Mouse (Mus musculus) lung, postnatal 0 days (tissue): ENCODE results near the gene Ppp2r1b. TPM values are rescaled to one million over a fixed set of nuclear protein-coding genes. Genes with fewer than 3 reads are reported as not detected.

Source experiments
- ATAC-seq: fragments of 200-750 bp; cut with Nextera tagmentation; 2 replicates; pipeline ENCODE4 v1.8.0; 2017; ENCODE audit warnings: moderate library complexity
- DNase-seq: peaks from one replicate; pipeline ENCODE4 v3.0.0-alpha.2; 2016; ENCODE audit warnings: low spot score
- H3K27ac ChIP-seq: fragments of 300-500 bp; sonication (generic); 2 replicates; pipeline ENCODE4 v1.5.1; 2014; ENCODE audit warnings: antibody characterized with exemption, mild to moderate bottlenecking, low read length, mixed read lengths
- H3K27me3 ChIP-seq: fragments of 300-500 bp; sonication (generic); replicated peaks from 2 replicates; pipeline ENCODE4 v1.6.1; 2014; ENCODE audit warnings: low read length, mixed read lengths; ENCODE audit not compliant: insufficient read depth
- H3K36me3 ChIP-seq: fragments of 300-500 bp; sonication (generic); 2 replicates; pipeline ENCODE4 v1.6.1; 2014; ENCODE audit warnings: low read length, mixed read lengths; ENCODE audit not compliant: insufficient read depth
- H3K4me1 ChIP-seq: fragments of 300-500 bp; sonication (generic); 2 replicates; pipeline ENCODE4 v1.6.1; 2014; ENCODE audit warnings: antibody characterized with exemption, low read depth, low read length, mixed read lengths; ENCODE audit not compliant: insufficient read depth
- H3K4me2 ChIP-seq: fragments of 300-500 bp; sonication (generic); replicated peaks from 2 replicates; pipeline ENCODE4 v1.6.1; 2014; ENCODE audit warnings: low read depth, mild to moderate bottlenecking, low read length, moderate library complexity, mixed read lengths
- H3K4me3 ChIP-seq: fragments of 300-500 bp; sonication (generic); 2 replicates; pipeline ENCODE4 v1.5.1; 2014; ENCODE audit warnings: low read depth, low read length
- H3K9ac ChIP-seq: fragments of 300-500 bp; sonication (generic); replicated peaks from 2 replicates; pipeline ENCODE4 v1.6.1; 2014; ENCODE audit warnings: low read depth, mild to moderate bottlenecking
- H3K9me3 ChIP-seq: fragments of 300-500 bp; sonication (generic); 2 replicates; pipeline ENCODE4 v1.6.1; 2016; ENCODE audit warnings: low read length, mixed read lengths
- CTCF ChIP-seq: IDR thresholded peaks from 2 replicates; pipeline ENCODE4 v1.5.1; 2016; ENCODE audit warnings: antibody characterized with exemption, mild to moderate bottlenecking
- EP300 ChIP-seq: IDR thresholded peaks from 2 replicates; pipeline ENCODE4 v1.6.1; 2016; ENCODE audit warnings: antibody characterized with exemption, mild to moderate bottlenecking, control low read depth
- WGBS: fragments of 180-500 bp; shearing (Covaris S2); extraction: QIAGEN DNeasy Blood & Tissue Kit; methylation state at CpG from one replicate; pipeline ENCODE4 v1.1.7; 2014; 5-methylcytosine and 5-hydroxymethylcytosine counted together
- polyA plus RNA-seq: library from polyadenylated mRNA; unstranded; fragments of >200 nt; fragmentation: Nextera tagmentation; extraction: Ambion mirVana; gene quantifications from 2 replicates; pipeline ENCODE4 v1.2.1, GENCODE M21; 2015

The Ppp2r1b gene
- polyA plus RNA-seq, 1 experiment from 2014 or later = 28.4 TPM

DNA sequence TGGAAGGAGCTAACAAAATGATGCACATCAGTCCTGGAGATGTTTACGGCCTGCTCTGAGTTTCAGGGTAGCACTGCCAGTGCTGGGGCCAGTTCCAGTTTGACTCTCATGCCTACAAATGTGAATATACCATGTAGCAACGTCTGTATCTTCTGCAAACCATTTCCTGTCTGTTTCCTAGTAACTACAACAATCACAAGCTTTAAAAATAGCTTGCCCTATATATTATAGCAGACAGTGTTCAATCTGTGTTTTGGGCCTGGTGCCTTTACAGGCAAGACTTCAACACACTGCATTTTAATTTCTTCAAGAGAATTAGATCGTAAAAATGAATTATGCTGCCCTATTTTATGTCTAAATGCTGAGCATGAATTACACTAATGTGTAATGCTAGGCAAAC, 60.2 kb downstream of the Ppp2r1b start:
- Histone ChIP-seq H3K27ac (no peak overlapping the region), H3K4me2 (no peak overlapping the region), H3K9ac (no peak overlapping the region), H3K36me3 (no peaks in the 10 kb centered on the region), H3K4me3 (no peak overlapping the region), H3K4me1 (no peaks in the 10 kb centered on the region), H3K9me3 (no peaks in the 10 kb centered on the region), H3K27me3 (no peaks in the 10 kb centered on the region)
- no peak for TF ChIP-seq EP300
- TF ChIP-seq CTCF = no peak
- ATAC-seq (no peak), DNase-seq (no peak)
- WGBS = 62% methylated on average over 3 of the region's 3 CpGs

DNA sequence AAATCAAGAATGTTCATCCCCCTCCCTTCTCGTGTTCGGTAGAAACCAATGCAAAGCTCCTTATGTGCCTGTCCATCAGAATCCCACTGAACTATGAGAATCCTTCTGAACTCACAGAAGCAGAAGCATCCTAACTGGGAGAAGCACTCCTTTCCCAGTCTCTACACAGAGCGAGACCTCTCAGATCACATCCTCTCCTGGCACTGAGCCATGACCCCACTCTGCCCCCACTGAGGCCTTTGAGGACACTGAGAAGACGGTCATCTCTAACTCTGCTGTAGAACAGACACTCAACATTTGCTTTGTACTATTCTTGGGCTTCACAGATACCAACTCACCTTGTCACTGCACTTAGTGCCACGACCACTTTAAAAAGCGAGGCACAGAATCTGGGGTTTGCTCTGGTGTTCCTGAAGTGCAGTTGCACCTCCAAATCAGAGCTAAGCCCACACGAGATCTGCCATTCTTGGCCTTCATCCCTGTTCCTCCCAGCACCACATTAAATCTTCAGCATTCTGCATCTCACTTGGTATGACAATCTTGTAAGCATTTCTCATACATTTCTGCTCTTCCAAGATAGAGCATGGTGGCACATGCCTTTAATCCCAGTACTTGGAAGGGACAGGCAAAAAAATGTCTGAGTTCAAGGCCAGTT, 66.9 kb downstream of the Ppp2r1b start:
- DNase-seq (no peak), ATAC-seq (no peak)
- H3K9ac ChIP-seq = no peak overlapping the region
- 71% methylated on average over 7 of the region's 7 CpGs for WGBS
- H3K4me1 ChIP-seq = no peaks in the 10 kb centered on the region
- H3K4me3 ChIP-seq = no peak overlapping the region
- peaks cover 2% of the 10 kb centered on the region; the same call in 1 of the 2 replicates for H3K36me3 ChIP-seq
- no peaks in the 10 kb centered on the region for H3K27me3 ChIP-seq
- no peaks in the 10 kb centered on the region for H3K9me3 ChIP-seq
- H3K27ac ChIP-seq = no peak overlapping the region
- TF ChIP-seq EP300 (no peak), CTCF (no peak)
- H3K4me2 ChIP-seq = no peak overlapping the region

GRCm38 (mm10) chr9:50918131-50918530, 73.0 kb downstream of the Ppp2r1b start:
- ATAC-seq (no peak), DNase-seq (no peak)
- no peaks in the 10 kb centered on the region for H3K9me3 ChIP-seq

GRCm38 (mm10) chr9:50919554-50919953, 74.5 kb downstream of the Ppp2r1b start:
- 99% methylated on average over 2 of the region's 2 CpGs for WGBS
- Histone ChIP-seq H3K27ac (no peak overlapping the region), H3K4me3 (no peak overlapping the region), H3K36me3 (no peaks in the 10 kb centered on the region), H3K9ac (no peak overlapping the region), H3K9me3 (no peaks in the 10 kb centered on the region), H3K4me1 (no peaks in the 10 kb centered on the region), H3K27me3 (no peaks in the 10 kb centered on the region), H3K4me2 (no peak overlapping the region)
- DNase-seq (no peak), ATAC-seq (no peak)
- no peak for TF ChIP-seq CTCF
- TF ChIP-seq EP300 = no peak

More at GRCm38 (mm10) chr9:50918131-50918530, 73.0 kb downstream of the Ppp2r1b start:
- peaks cover 2% of the 10 kb centered on the region; the same call in 1 of the 2 replicates for H3K36me3 ChIP-seq
- WGBS = 55% methylated on average over 3 of the region's 3 CpGs
- TF ChIP-seq EP300 (no peak), CTCF (no peak)
- no peak overlapping the region for H3K4me2 ChIP-seq
- no peaks in the 10 kb centered on the region for H3K4me1 ChIP-seq
- no peak overlapping the region for H3K9ac ChIP-seq
- no peak overlapping the region for H3K4me3 ChIP-seq
- H3K27ac ChIP-seq = no peak overlapping the region
- no peaks in the 10 kb centered on the region for H3K27me3 ChIP-seq

DNA sequence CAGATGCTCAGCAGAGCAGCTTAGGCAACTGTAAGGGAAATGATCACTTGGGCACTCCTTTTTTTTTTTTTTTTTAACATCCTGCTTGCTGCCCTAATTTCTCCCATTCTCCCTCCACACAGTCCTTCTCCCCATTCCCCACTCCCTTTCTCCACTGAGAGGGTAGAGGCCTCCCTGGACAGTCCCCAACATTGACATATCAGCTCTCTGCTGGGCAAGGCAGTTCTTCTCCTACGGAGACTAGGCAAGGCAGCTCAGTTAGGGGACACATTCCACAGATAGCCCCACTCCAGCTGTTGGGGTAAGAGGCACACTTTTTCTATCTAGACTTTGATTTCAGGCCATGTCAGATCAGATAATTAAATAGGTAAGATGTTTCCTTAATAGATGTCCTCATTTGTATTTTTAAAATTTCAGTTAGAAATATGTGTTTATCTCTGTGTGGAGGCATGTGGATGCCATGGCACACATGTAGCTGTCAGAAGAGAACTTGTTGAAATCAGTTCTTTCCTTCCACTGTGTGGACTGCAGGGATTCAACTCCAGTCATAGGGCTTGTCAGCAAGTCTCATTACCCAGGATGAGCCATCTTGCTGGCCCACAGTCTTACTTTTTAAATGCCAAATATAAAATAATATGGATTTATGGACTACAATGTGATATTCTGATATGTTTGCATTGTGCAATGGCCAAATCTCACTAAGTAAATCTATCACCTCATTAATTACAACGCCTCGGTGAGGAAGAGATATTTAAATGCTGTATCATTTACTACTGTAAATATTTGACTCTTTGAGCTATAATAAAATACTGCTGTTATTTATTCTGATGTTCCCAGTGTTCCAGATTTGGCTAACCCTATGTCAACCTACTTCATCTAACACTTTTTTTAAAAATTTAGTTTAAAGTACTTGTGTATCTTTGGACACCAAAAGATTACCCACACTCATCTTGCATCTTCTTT, 76.1 kb downstream of the Ppp2r1b start:
- Histone ChIP-seq H3K27ac (no peak overlapping the region), H3K9me3 (no peaks in the 10 kb centered on the region), H3K27me3 (no peaks in the 10 kb centered on the region), H3K4me3 (no peak overlapping the region), H3K4me1 (no peaks in the 10 kb centered on the region), H3K4me2 (no peak overlapping the region), H3K36me3 (no peaks in the 10 kb centered on the region), H3K9ac (no peak overlapping the region)
- TF ChIP-seq EP300 (no peak), CTCF (no peak)
- 50% methylated on average over 3 of the region's 3 CpGs for WGBS
- peak; percentile 37; the same call in 1 of the 2 replicates for ATAC-seq
- DNase-seq = peak; percentile 9

GRCm38 (mm10) chr9:50922363-50923153, 77.5 kb downstream of the Ppp2r1b start:
- WGBS = 60% methylated on average over 5 of the region's 5 CpGs
- no peaks in the 10 kb centered on the region for H3K9me3 ChIP-seq
- no peaks in the 10 kb centered on the region for H3K27me3 ChIP-seq
- no peaks in the 10 kb centered on the region for H3K4me1 ChIP-seq
- DNase-seq (peak; percentile 12), ATAC-seq (no peak)
- TF ChIP-seq EP300 = no peak
- TF ChIP-seq CTCF = no peak
- H3K36me3 ChIP-seq = no peaks in the 10 kb centered on the region
- no peak overlapping the region for H3K9ac ChIP-seq
- no peak overlapping the region for H3K4me3 ChIP-seq
- no peak overlapping the region for H3K27ac ChIP-seq
- no peak overlapping the region for H3K4me2 ChIP-seq
